Mouse (Mus musculus): Measurements from ENCODE around the gene Wfs1.

- no peak for TF ChIP-seq EP300 (IDR thresholded peaks at IDR 0.05; ENCODE audit: low read length)
- no peak for TF ChIP-seq CTCF (conservative IDR thresholded peaks at IDR 0.05 in 1 of 2, IDR thresholded peaks at IDR 0.05 in 1 of 2; ENCODE audit: low read depth in 2 of 2, low read length in 2 of 2)
- no peak for TF ChIP-seq ZKSCAN1 (IDR thresholded peaks at IDR 0.05; ENCODE audit: borderline replicate concordance, low read depth, low read length)
Observed at GRCm38 (mm10) chr5:36935486-36936473, 53.2 kb downstream of the Wfs1 start.
